Mouse (Mus musculus): ENCODE measurements around the gene Ddx46.

DNA sequence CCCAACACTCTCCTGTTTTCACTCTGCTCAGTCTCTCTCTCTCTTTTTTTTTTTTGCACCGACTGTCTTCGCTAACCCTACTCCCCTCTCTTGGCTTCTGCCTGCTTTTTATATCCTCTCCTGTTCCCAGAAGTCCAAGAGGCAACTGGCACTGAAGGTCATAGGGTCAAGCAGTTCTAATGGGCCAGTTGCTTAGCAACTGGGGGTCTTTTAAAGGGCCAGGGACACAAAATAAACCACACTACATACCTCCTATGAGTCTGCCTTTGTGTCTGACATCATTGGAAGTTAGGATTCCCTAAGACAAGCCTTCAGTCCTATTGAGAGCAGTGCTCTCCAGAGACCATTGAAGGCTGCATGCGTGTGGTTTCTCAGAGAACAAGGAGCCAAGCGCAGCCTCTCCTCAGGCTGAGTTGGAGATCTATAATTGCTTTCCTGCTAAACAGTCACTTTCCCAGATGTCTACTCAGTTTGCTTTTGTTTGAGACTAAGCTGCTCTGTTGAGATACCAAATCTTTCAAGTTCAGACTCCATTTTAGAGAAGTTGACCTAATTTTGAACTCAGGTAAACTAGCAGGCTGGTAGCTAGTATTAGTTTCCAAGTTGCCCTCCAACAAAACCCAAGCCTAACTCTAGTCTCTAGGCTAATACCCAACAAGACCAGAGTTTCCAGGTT lies 53.2 kb downstream of the Ddx46 start:
- no peak for TF ChIP-seq CTCF (IDR thresholded peaks at IDR 0.05; ENCODE audit: extremely low read depth, insufficient read length, insufficient replicate concordance, low read depth, low read length)
- no peak for TF ChIP-seq POLR2A (IDR thresholded peaks at IDR 0.05; ENCODE audit: low read depth, low read length)

All from small intestine, adult 2 months (tissue).